ENCODE assay signal across 8 mouse cellular contexts in the genomic region with DNA sequence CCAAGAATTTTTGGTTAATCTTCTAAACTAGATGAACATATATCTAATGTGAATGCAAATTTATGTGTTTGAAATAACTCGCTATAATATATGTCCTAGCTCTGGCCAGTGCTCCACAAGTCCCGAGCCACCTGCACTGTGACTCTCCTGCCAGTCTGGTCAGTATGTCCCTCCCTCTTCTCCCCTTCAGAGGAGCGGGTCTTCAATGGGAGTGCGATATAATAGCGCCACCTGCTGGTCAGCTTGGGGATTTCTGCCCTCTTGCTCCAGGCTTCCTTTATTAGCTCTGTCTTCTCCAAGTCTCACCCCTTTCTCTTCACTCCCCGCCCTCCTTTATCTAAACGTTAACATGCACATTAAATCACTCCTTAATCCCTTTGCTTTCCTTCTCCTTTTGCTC. TPM values are rescaled to one million over a fixed set of nuclear protein-coding genes. Genes with fewer than 3 reads are reported as not detected.
A peak's percentile ranks its signal among the peaks of the same experiment; 100 is the strongest.
DNase-seq lines count a peak whose midpoint lies in the region; ATAC-seq and TF ChIP-seq lines count a peak whose summit lies in the region.

No protein-coding gene starts in this region.

- DNase-seq in c-Kit-positive CD71-negative TER-119-negative erythroid progenitor cells, embryonic 14.5 days (ENCODE audit: low read depth), result peak; percentile 74
- DNase-seq in heart, postnatal 4 days, result peak; percentile 89
- peak; percentile 52 to 85 for DNase-seq in layer of hippocampus, adult 18-20 months (ENCODE audit: low spot score in 2 of 2)
- peak; percentile 61 for DNase-seq in ovary, postnatal 10 days (ENCODE audit: low spot score)
- DNase-seq in thymus, postnatal 0 days (ENCODE audit: low spot score), result peak; percentile 74

- peak; percentile 70 for ATAC-seq in forebrain, embryonic 13.5 days
- ATAC-seq in lung, embryonic 16.5 days (ENCODE audit: low read depth), result peak; percentile 75

- no peak overlapping the region for H3K4me2 ChIP-seq in forebrain, embryonic 13.5 days
- no peak overlapping the region for H3K4me2 ChIP-seq in lung, embryonic 16.5 days (ENCODE audit: low read depth, low read length)

- TF ChIP-seq POLR2A in ES-Bruce4 (IDR thresholded peaks at IDR 0.05; ENCODE audit: insufficient read depth, low read length), result no peak

- under 1% methylated on average over 7 of the region's 7 CpGs for WGBS in forebrain, embryonic 13.5 days
- 0% methylated on average over 7 of the region's 7 CpGs for WGBS in lung, embryonic 16.5 days

- H3K4me3 ChIP-seq in ES-Bruce4 (ENCODE audit: low read depth, low read length), result no peak overlapping the region
- H3K4me3 ChIP-seq in forebrain, embryonic 13.5 days, result no peak overlapping the region
- no peak overlapping the region for H3K4me3 ChIP-seq in lung, embryonic 16.5 days (ENCODE audit: low read length)

- TF ChIP-seq CTCF in ES-Bruce4 (IDR thresholded peaks at IDR 0.05; ENCODE audit: low read depth, low read length), result peak; percentile 97

- H3K27me3 ChIP-seq in ES-Bruce4 (ENCODE audit: control insufficient read depth, insufficient read depth, low read length, poor library complexity, severe bottlenecking), result no peaks in the 10 kb centered on the region
- H3K27me3 ChIP-seq in forebrain, embryonic 13.5 days, result no peaks in the 10 kb centered on the region
- no peaks in the 10 kb centered on the region for H3K27me3 ChIP-seq in lung, embryonic 16.5 days (ENCODE audit: control insufficient read depth, insufficient read depth, low read depth, low read length)

- TF ChIP-seq EP300 in ES-Bruce4 (IDR thresholded peaks at IDR 0.05; ENCODE audit: insufficient read depth, low read depth, low read length), result 0 out of 2 replicates have a peak, but pooled peaks have one; percentile 13

- H3K9ac ChIP-seq in ES-Bruce4 (ENCODE audit: low read depth, poor library complexity, severe bottlenecking), result no peak overlapping the region
- H3K9ac ChIP-seq in forebrain, embryonic 13.5 days, result no peak overlapping the region
- no peak overlapping the region for H3K9ac ChIP-seq in lung, embryonic 16.5 days (ENCODE audit: low read length)

- H3K9me3 ChIP-seq in ES-Bruce4 (replicated peaks; ENCODE audit: control insufficient read depth, insufficient read depth, low read length, poor library complexity, severe bottlenecking), result no peaks in the 10 kb centered on the region
- H3K9me3 ChIP-seq in forebrain, embryonic 13.5 days (replicated peaks), result no peaks in the 10 kb centered on the region
- no peaks in the 10 kb centered on the region for H3K9me3 ChIP-seq in lung, embryonic 16.5 days (ENCODE audit: control insufficient read depth, low read length)

- no peaks in the 10 kb centered on the region for H3K36me3 ChIP-seq in ES-Bruce4 (ENCODE audit: control insufficient read depth, insufficient read depth, low read length, poor library complexity, severe bottlenecking)
- H3K36me3 ChIP-seq in forebrain, embryonic 13.5 days (ENCODE audit: poor library complexity, severe bottlenecking), result 0 out of 2 replicates have a peak, but pooled peaks cover 3% of the 10 kb centered on the region
- no peaks in the 10 kb centered on the region for H3K36me3 ChIP-seq in lung, embryonic 16.5 days (ENCODE audit: control insufficient read depth, insufficient read depth, low read length)

- no peak overlapping the region for H3K27ac ChIP-seq in ES-Bruce4 (ENCODE audit: insufficient read depth, low read length)
- no peak overlapping the region for H3K27ac ChIP-seq in forebrain, embryonic 13.5 days
- H3K27ac ChIP-seq in lung, embryonic 16.5 days (ENCODE audit: low read length), result no peak overlapping the region

- H3K4me1 ChIP-seq in ES-Bruce4 (ENCODE audit: control insufficient read depth, insufficient read depth, low read length), result no peaks in the 10 kb centered on the region
- peaks cover 4% of the 10 kb centered on the region; the same call in 1 of the 2 replicates for H3K4me1 ChIP-seq in forebrain, embryonic 13.5 days
- peaks cover 5% of the 10 kb centered on the region; the same call in 1 of the 2 replicates for H3K4me1 ChIP-seq in lung, embryonic 16.5 days (replicated peaks; ENCODE audit: control insufficient read depth, insufficient read depth, low read length)

RNA-seq across cellular contexts. Expression of gene Rdx, which starts 51.6 kb away (rescaled TPM):
- polyA plus RNA-seq in ES-Bruce4 (2011; ENCODE audit: insufficient read depth, insufficient read length, low read depth, missing spikeins), result 143 and 157 TPM in 2 replicates
- polyA plus RNA-seq in forebrain, embryonic 13.5 days (2015; fragmentation: Nextera tagmentation; extraction: Ambion mirVana), result 137 and 148 TPM in 2 replicates
- 100 to 1,000 TPM; 124 TPM for total RNA-seq in heart, postnatal 4 days (2021)
- total RNA-seq in layer of hippocampus, adult 18-20 months (2021), result 10 to 100 TPM; 48.9 to 49.3 TPM
- 105 and 115 TPM in 2 replicates for polyA plus RNA-seq in lung, embryonic 16.5 days (2015; fragmentation: Nextera tagmentation; extraction: Ambion mirVana)
- polyA plus RNA-seq in thymus, postnatal 0 days (2015; fragmentation: Nextera tagmentation; extraction: Ambion mirVana), result 114 and 125 TPM in 2 replicates
